Mouse (Mus musculus) MEL (cell line): ENCODE results near the gene Gprc5a. TPM values are rescaled to one million over a fixed set of nuclear protein-coding genes. Genes with fewer than 3 reads are reported as not detected.

ENCODE experiments used
- DNase-seq: peaks from one replicate; pipeline ENCODE4 v3.0.0; 2011; ENCODE audit warnings: low read depth, low spot score
- H3K27ac ChIP-seq: 2 replicates; pipeline ENCODE4 v1.5.1; 2012; ENCODE audit warnings: low read depth, mild to moderate bottlenecking, control low read depth, low read length, moderate library complexity; ENCODE audit not compliant: control insufficient read depth
- H3K27me3 ChIP-seq, 2 experiments: fragments of 150-350 bp in 1 of 2; sonication (generic) in 1 of 2; 2 replicates each; pipeline ENCODE4 v1.6.1; 2012; ENCODE audit warnings: low read length in 2 of 2, mild to moderate bottlenecking in 2 of 2, improper control_type of control experiment in 1 of 2, moderate library complexity in 1 of 2; ENCODE audit not compliant: insufficient read depth in 2 of 2, control insufficient read depth in 1 of 2
- H3K36me3 ChIP-seq, 2 experiments: 2 replicates each; pipeline ENCODE4 v1.6.1; 2012 to 2014; ENCODE audit warnings: low read length in 2 of 2, improper control_type of control experiment in 1 of 2, inconsistent platforms in 1 of 2, mild to moderate bottlenecking in 1 of 2; ENCODE audit not compliant: insufficient read depth in 2 of 2, control insufficient read depth in 1 of 2
- H3K4me1 ChIP-seq, 2 experiments: fragments of 150-350 bp in 1 of 2; sonication (generic) in 1 of 2; 2 replicates each; pipeline ENCODE4 v1.6.1; 2012; ENCODE audit warnings: low read length in 2 of 2, improper control_type of control experiment in 1 of 2, mild to moderate bottlenecking in 1 of 2; ENCODE audit not compliant: insufficient read depth in 2 of 2, control insufficient read depth in 1 of 2
- H3K4me3 ChIP-seq, 2 experiments: fragments of 150-350 bp in 1 of 2; sonication (generic) in 1 of 2; 2 replicates each; pipeline ENCODE4 v1.5.1; 2012; ENCODE audit warnings: low read depth in 2 of 2, low read length in 2 of 2, mild to moderate bottlenecking in 2 of 2, moderate library complexity in 2 of 2, control low read depth in 1 of 2, improper control_type of control experiment in 1 of 2; ENCODE audit not compliant: control insufficient read depth in 1 of 2, insufficient read depth in 1 of 2
- H3K79me2 ChIP-seq: 2 replicates; pipeline ENCODE4 v1.6.1; 2012; ENCODE audit warnings: mild to moderate bottlenecking, low read length, moderate library complexity; ENCODE audit not compliant: control insufficient read depth, poor library complexity, insufficient read depth
- H3K9ac ChIP-seq: 2 replicates; pipeline ENCODE4 v1.6.1; 2012; ENCODE audit warnings: low read depth, mild to moderate bottlenecking, control low read depth, low read length, moderate library complexity; ENCODE audit not compliant: control insufficient read depth, poor library complexity, severe bottlenecking
- H3K9me3 ChIP-seq: fragments of 150-350 bp; sonication (generic); replicated peaks from 2 replicates; pipeline ENCODE4 v1.6.1; 2012; ENCODE audit warnings: mild to moderate bottlenecking, low read length, improper control_type of control experiment, moderate library complexity; ENCODE audit not compliant: insufficient read depth
- BHLHE40 ChIP-seq: IDR thresholded peaks from 2 replicates; pipeline ENCODE4 v1.6.1; 2012; ENCODE audit warnings: low read depth, mild to moderate bottlenecking, inconsistent platforms, low read length, improper control_type of control experiment, borderline replicate concordance
- CHD1 ChIP-seq: IDR thresholded peaks from 2 replicates; pipeline ENCODE4 v1.6.1; 2012; ENCODE audit warnings: low read depth, mild to moderate bottlenecking, inconsistent platforms, low read length, improper control_type of control experiment
- CTCF ChIP-seq, 3 experiments: IDR thresholded peaks in 2 of 3; conservative IDR thresholded peaks in 1 of 3; 2 replicates each; pipeline ENCODE4 v1.5.1; 2011 to 2012; ENCODE audit warnings: low read length in 3 of 3, low read depth in 2 of 3, mild to moderate bottlenecking in 2 of 3, improper control_type of control experiment in 1 of 3, inconsistent platforms in 1 of 3, mixed read lengths in 1 of 3, moderate library complexity in 1 of 3; ENCODE audit not compliant: control insufficient read depth in 1 of 3, insufficient read depth in 1 of 3, poor library complexity in 1 of 3, severe bottlenecking in 1 of 3
- E2F4 ChIP-seq: IDR thresholded peaks from 2 replicates; pipeline ENCODE4 v1.6.1; 2011; ENCODE audit warnings: low read depth, low read length, improper control_type of control experiment, borderline replicate concordance
- ELF1 ChIP-seq: IDR thresholded peaks from 2 replicates; pipeline ENCODE4 v1.6.1; 2014; ENCODE audit warnings: low read depth, mild to moderate bottlenecking, inconsistent platforms, low read length, improper control_type of control experiment, moderate library complexity
- EP300 ChIP-seq, 2 experiments: IDR thresholded peaks; 2 replicates each; pipeline ENCODE4 v1.6.1; 2011; ENCODE audit warnings: improper control_type of control experiment in 2 of 2, low read length in 2 of 2, low read depth in 1 of 2, mild to moderate bottlenecking in 1 of 2
- ETS1 ChIP-seq: IDR thresholded peaks from 2 replicates; pipeline ENCODE4 v1.6.1; 2012; ENCODE audit warnings: low read depth, mild to moderate bottlenecking, inconsistent platforms, low read length, improper control_type of control experiment, moderate library complexity
- GABPA ChIP-seq: IDR thresholded peaks from 2 replicates; pipeline ENCODE4 v1.6.1; 2012; ENCODE audit warnings: low read depth, mild to moderate bottlenecking, inconsistent platforms, low read length, improper control_type of control experiment, moderate library complexity
- KAT2A ChIP-seq: conservative IDR thresholded peaks from 2 replicates; pipeline ENCODE4 v1.6.1; 2012; ENCODE audit warnings: low read depth, low read length, improper control_type of control experiment, inconsistent platforms
- MAZ ChIP-seq: IDR thresholded peaks from 2 replicates; pipeline ENCODE4 v1.6.1; 2012; ENCODE audit warnings: low read depth, mild to moderate bottlenecking, inconsistent platforms, low read length, improper control_type of control experiment
- MXI1 ChIP-seq: IDR thresholded peaks from 2 replicates; pipeline ENCODE4 v1.6.1; 2011; ENCODE audit warnings: mild to moderate bottlenecking, low read depth, low read length, improper control_type of control experiment
- NELFE ChIP-seq: IDR thresholded peaks from 2 replicates; pipeline ENCODE4 v1.6.1; 2011; ENCODE audit warnings: low read depth, low read length, improper control_type of control experiment
- NRF1 ChIP-seq: IDR thresholded peaks from 2 replicates; pipeline ENCODE4 v1.6.1; 2014; ENCODE audit warnings: low read depth, mild to moderate bottlenecking, inconsistent platforms, low read length, improper control_type of control experiment, moderate library complexity; ENCODE audit not compliant: poor library complexity, insufficient read depth, severe bottlenecking
- POLR2A ChIP-seq, 2 experiments: IDR thresholded peaks; 2 replicates each; pipeline ENCODE4 v1.6.1; 2011 to 2012; ENCODE audit warnings: low read length in 2 of 2, mild to moderate bottlenecking in 2 of 2, control low read depth in 1 of 2, improper control_type of control experiment in 1 of 2, low read depth in 1 of 2, moderate library complexity in 1 of 2; ENCODE audit not compliant: control insufficient read depth in 1 of 2, insufficient read depth in 1 of 2, poor library complexity in 1 of 2
- POLR2AphosphoS2 ChIP-seq: IDR thresholded peaks from 2 replicates; pipeline ENCODE4 v1.6.1; 2011; ENCODE audit warnings: low read length, improper control_type of control experiment
- POLR2AphosphoS5 ChIP-seq: IDR thresholded peaks from 2 replicates; pipeline ENCODE4 v1.6.1; 2012; ENCODE audit warnings: low read depth, borderline replicate concordance, mild to moderate bottlenecking, inconsistent platforms, low read length, moderate library complexity, mixed read lengths
- RAD21 ChIP-seq: IDR thresholded peaks from 2 replicates; pipeline ENCODE4 v1.6.1; 2011; ENCODE audit warnings: mild to moderate bottlenecking, low read depth, low read length, improper control_type of control experiment
- RCOR1 ChIP-seq: IDR thresholded peaks from 2 replicates; pipeline ENCODE4 v1.6.1; 2012; ENCODE audit warnings: low read depth, mild to moderate bottlenecking, inconsistent platforms, low read length, improper control_type of control experiment
- TAL1 ChIP-seq: IDR thresholded peaks from 2 replicates; pipeline ENCODE4 v1.6.1; 2012; ENCODE audit warnings: mild to moderate bottlenecking, inconsistent platforms, low read length, moderate library complexity, mixed read lengths
- TCF12 ChIP-seq: IDR thresholded peaks from 2 replicates; pipeline ENCODE4 v1.6.1; 2014; ENCODE audit warnings: low read depth, mild to moderate bottlenecking, inconsistent platforms, low read length, improper control_type of control experiment, moderate library complexity
- UBTF ChIP-seq: IDR thresholded peaks from 2 replicates; pipeline ENCODE4 v1.6.1; 2012; ENCODE audit warnings: low read depth, mild to moderate bottlenecking, inconsistent platforms, low read length, improper control_type of control experiment, moderate library complexity, borderline replicate concordance; ENCODE audit not compliant: insufficient read depth
- USF1 ChIP-seq: IDR thresholded peaks from 2 replicates; pipeline ENCODE4 v1.6.1; 2014; ENCODE audit warnings: low read depth, mild to moderate bottlenecking, inconsistent platforms, low read length, improper control_type of control experiment, moderate library complexity
- ZC3H11A ChIP-seq: IDR thresholded peaks from 2 replicates; pipeline ENCODE4 v1.6.1; 2012; ENCODE audit warnings: low read depth, mild to moderate bottlenecking, inconsistent platforms, low read length, improper control_type of control experiment
- polyA plus RNA-seq, 2 experiments: library from polyadenylated mRNA; stranded (reverse) in 1 of 2; unstranded in 1 of 2; fragments of >175 nt in 1 of 2; fragments of >200 nt in 1 of 2; gene quantifications; 2 replicates each; pipeline versions ENCODE4 v1.2.1 to v1.2.4; 2012; ENCODE audit warnings: low replicate concordance in 2 of 2, low read depth in 1 of 2; ENCODE audit not compliant: insufficient read length in 2 of 2, insufficient read depth in 1 of 2, missing spikeins in 1 of 2
- total RNA-seq: library from RNA; depleted of rRNA; stranded (reverse); fragments of 300-350 nt; gene quantifications from 2 replicates; pipeline ENCODE4 v1.2.3, GENCODE M21; 2012

Gprc5a gene
- total and polyA plus RNA-seq, 3 experiments: 0.06 TPM; not detected in 2

DNA sequence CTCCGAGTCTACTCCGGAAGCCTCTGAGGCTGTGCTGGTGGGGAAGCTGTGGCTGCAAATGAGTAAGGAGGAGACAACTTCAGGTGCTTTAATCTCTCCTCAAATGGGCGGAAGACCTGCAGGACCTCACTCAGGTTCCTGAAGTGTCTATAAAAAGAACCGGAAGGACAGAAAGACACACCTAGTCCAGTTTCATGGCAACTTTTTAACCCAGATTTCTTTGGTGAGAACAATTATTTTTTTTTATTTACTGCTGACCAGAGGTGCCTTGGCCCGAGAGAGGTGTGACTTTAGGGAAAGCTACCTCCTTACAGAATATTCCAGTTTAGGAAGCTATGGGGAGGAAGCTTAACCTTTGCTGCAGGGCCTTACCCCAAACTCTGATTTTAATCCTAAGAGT, 52.7 kb downstream of the Gprc5a start, which contains the start of gene Gprc5d:
Gene Gprc5d, minus strand, starts transcription at position 101 of the 400 bp plus-strand sequence.
- no peaks in the 10 kb centered on the region for H3K27me3 ChIP-seq
- no peaks in the 10 kb centered on the region for H3K36me3 ChIP-seq
- no peak for TF ChIP-seq TCF12
- TF ChIP-seq E2F4: no peak
- no peak for TF ChIP-seq ETS1
- TF ChIP-seq BHLHE40: no peak
- TF ChIP-seq ELF1: no peak
- no peak for TF ChIP-seq RAD21
- no peak for TF ChIP-seq NRF1
- TF ChIP-seq KAT2A: no peak
- no peak for TF ChIP-seq UBTF
- TF ChIP-seq USF1: no peak
- TF ChIP-seq NELFE: no peak
- TF ChIP-seq RCOR1: no peak
- TF ChIP-seq CHD1: no peak
- no peak for TF ChIP-seq POLR2AphosphoS2
- no peak for TF ChIP-seq POLR2A (IDR thresholded peaks at IDR 0.05; ENCODE audit: control insufficient read depth in 1 of 2, insufficient read depth in 1 of 2, low read depth in 1 of 2, low read length in 2 of 2, poor library complexity in 1 of 2)
- TF ChIP-seq, all 39 proteins: peak for 0

DNA sequence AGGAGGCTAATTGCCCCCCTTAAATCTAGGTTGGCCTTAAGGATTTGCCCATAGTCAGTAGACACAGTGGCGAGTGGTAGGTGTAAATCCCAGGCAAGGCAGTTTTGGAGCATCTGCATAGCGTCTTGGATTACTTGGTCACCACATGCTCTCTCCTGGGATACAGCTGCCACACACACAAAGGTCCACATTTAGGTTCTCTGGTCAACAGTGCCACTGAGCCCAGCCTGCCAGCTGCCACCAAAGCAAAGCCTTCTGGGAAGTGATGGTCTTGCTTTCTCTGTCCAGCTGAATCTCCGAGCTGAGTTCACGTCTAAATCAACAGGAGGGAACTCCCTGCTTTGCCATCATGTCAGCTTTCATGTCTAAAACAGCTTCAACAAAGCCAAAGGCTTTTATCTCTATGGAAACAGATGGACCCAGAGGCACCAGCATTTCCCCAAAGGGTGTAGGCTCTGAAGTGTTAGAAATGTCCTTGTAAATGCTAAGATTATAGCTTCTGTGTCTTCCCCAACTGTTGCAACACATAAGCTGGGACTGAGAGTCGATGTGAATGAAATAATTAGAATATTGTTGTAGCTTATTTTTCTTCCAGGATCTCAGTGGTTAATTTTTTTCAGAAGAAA, 59.4 kb downstream of the Gprc5a start:
- Histone ChIP-seq H3K9ac (no peak overlapping the region), H3K4me1 (no peaks in the 10 kb centered on the region), H3K27ac (no peak overlapping the region), H3K79me2 (no peaks in the 10 kb centered on the region), H3K4me3 (no peak overlapping the region), H3K36me3 (no peaks in the 10 kb centered on the region), H3K9me3 (no peaks in the 10 kb centered on the region), H3K27me3 (0 out of 4 replicates have a peak, but pooled peaks cover 0 to 1% of the 10 kb centered on the region in 2 experiments)
- DNase-seq: no peak
- TF ChIP-seq TAL1: no peak
- no peak for TF ChIP-seq CTCF (IDR thresholded peaks at IDR 0.05 in 2 of 3, conservative IDR thresholded peaks at IDR 0.05 in 1 of 3; ENCODE audit: control insufficient read depth in 1 of 3, insufficient read depth in 1 of 3, low read depth in 2 of 3, low read length in 3 of 3, poor library complexity in 1 of 3, severe bottlenecking in 1 of 3)
- no peak for TF ChIP-seq NELFE
- TF ChIP-seq NRF1: no peak
- TF ChIP-seq MXI1: no peak
- no peak for TF ChIP-seq RAD21
- no peak for TF ChIP-seq GABPA
- no peak for TF ChIP-seq ZC3H11A
- TF ChIP-seq POLR2AphosphoS5: no peak
- no peak for TF ChIP-seq EP300 (IDR thresholded peaks at IDR 0.05; ENCODE audit: low read depth in 1 of 2, low read length in 2 of 2)
- no peak for TF ChIP-seq MAZ
- TF ChIP-seq, all 39 proteins: peak for 0

More for the DNA sequence above, 52.7 kb downstream of the Gprc5a start, which contains the start of gene Gprc5d:
- Histone ChIP-seq H3K4me3 (no peak within 1 kb of the TSS), H3K79me2 (no peaks in the 10 kb centered on the region), H3K4me1 (no peaks in the 10 kb centered on the region), H3K27ac (no peak within 1 kb of the TSS), H3K9ac (no peak within 1 kb of the TSS), H3K9me3 (no peaks in the 10 kb centered on the region)
- DNase-seq: no peak
